Mouse (Mus musculus): ENCODE measurements around the gene Tmem169. TPM values are rescaled to one million over a fixed set of nuclear protein-coding genes. Genes with fewer than 3 reads are reported as not detected.

The Tmem169 gene
- polyA plus RNA-seq, 1 experiment from 2014 or later: 3.5 TPM

- Histone ChIP-seq H3K27ac (peak overlapping the region; percentile 93; the same call in 1 of the 2 replicates), H3K4me1 (peaks cover 15% of the 10 kb centered on the region), H3K4me3 (peak overlapping the region; percentile 47), H3K9ac (no peak overlapping the region), H3K36me3 (no peaks in the 10 kb centered on the region), H3K4me2 (peak overlapping the region; percentile 62), H3K27me3 (no peaks in the 10 kb centered on the region), H3K9me3 (no peaks in the 10 kb centered on the region)
- 37% methylated on average over 11 of the region's 11 CpGs for WGBS
- no peak for ATAC-seq (ENCODE audit: insufficient number of reproducible peaks, low FRiP score, low TSS enrichment, low read depth)
Observed at GRCm38 (mm10) chr1:72253881-72254491, 30.2 kb upstream of the Tmem169 start.

- Histone ChIP-seq H3K9me3 (no peaks in the 10 kb centered on the region), H3K4me3 (peak overlapping the region; percentile 47), H3K27me3 (no peaks in the 10 kb centered on the region), H3K27ac (peak overlapping the region; percentile 93), H3K4me1 (peaks cover 15% of the 10 kb centered on the region), H3K9ac (peak overlapping the region; percentile 33), H3K36me3 (no peaks in the 10 kb centered on the region), H3K4me2 (peak overlapping the region; percentile 62)
- WGBS: under 1% methylated on average over 35 of the region's 35 CpGs
- ATAC-seq (ENCODE audit: insufficient number of reproducible peaks, low FRiP score, low TSS enrichment, low read depth): peak; percentile 87
Observed at GRCm38 (mm10) chr1:72254545-72255061, 29.6 kb upstream of the Tmem169 start.

GRCm38 (mm10) chr1:72255062-72255853 is 28.9 kb upstream of the Tmem169 start:
- H3K27ac ChIP-seq: peak overlapping the region; percentile 93
- H3K9ac ChIP-seq: no peak overlapping the region
- H3K9me3 ChIP-seq: no peaks in the 10 kb centered on the region
- H3K4me3 ChIP-seq: peak overlapping the region; percentile 47
- peak overlapping the region; percentile 62 for H3K4me2 ChIP-seq
- ATAC-seq (ENCODE audit: insufficient number of reproducible peaks, low FRiP score, low TSS enrichment, low read depth): peak; percentile 85
- 3% methylated on average over 15 of the region's 15 CpGs for WGBS
- H3K36me3 ChIP-seq: no peaks in the 10 kb centered on the region; the same call in 1 of the 2 replicates
- peaks cover 15% of the 10 kb centered on the region for H3K4me1 ChIP-seq
- no peaks in the 10 kb centered on the region for H3K27me3 ChIP-seq

GRCm38 (mm10) chr1:72255854-72256175 is 28.4 kb upstream of the Tmem169 start:
- peaks cover 3% of the 10 kb centered on the region; the same call in 1 of the 2 replicates for H3K36me3 ChIP-seq
- H3K4me1 ChIP-seq: peaks cover 15% of the 10 kb centered on the region
- no peak for ATAC-seq (ENCODE audit: insufficient number of reproducible peaks, low FRiP score, low TSS enrichment, low read depth)
- WGBS: 29% methylated on average over 11 of the region's 11 CpGs
- no peaks in the 10 kb centered on the region for H3K27me3 ChIP-seq
- H3K4me2 ChIP-seq: peak overlapping the region; percentile 62
- no peak overlapping the region for H3K9ac ChIP-seq
- peak overlapping the region; percentile 93 for H3K27ac ChIP-seq
- no peaks in the 10 kb centered on the region for H3K9me3 ChIP-seq
- peak overlapping the region; percentile 47; the same call in 1 of the 2 replicates for H3K4me3 ChIP-seq

- Histone ChIP-seq H3K4me3 (no peak overlapping the region), H3K4me2 (no peak overlapping the region), H3K27ac (0 out of 2 replicates have a peak overlapping the region, but pooled peaks have one; percentile 93), H3K4me1 (peaks cover 15% of the 10 kb centered on the region), H3K27me3 (no peaks in the 10 kb centered on the region), H3K36me3 (peaks cover 4% of the 10 kb centered on the region), H3K9ac (no peak overlapping the region), H3K9me3 (no peaks in the 10 kb centered on the region)
- 77% methylated on average over 9 of the region's 9 CpGs for WGBS
- no peak for ATAC-seq (ENCODE audit: insufficient number of reproducible peaks, low FRiP score, low TSS enrichment, low read depth)
Observed at GRCm38 (mm10) chr1:72256381-72257256, 27.6 kb upstream of the Tmem169 start.

- Histone ChIP-seq H3K36me3 (peaks cover 35% of the 10 kb centered on the region), H3K4me1 (no peaks in the 10 kb centered on the region), H3K4me3 (no peak overlapping the region), H3K4me2 (no peak overlapping the region), H3K9me3 (no peaks in the 10 kb centered on the region), H3K27ac (no peak overlapping the region), H3K27me3 (no peaks in the 10 kb centered on the region), H3K9ac (no peak overlapping the region)
- ATAC-seq (ENCODE audit: insufficient number of reproducible peaks, low FRiP score, low TSS enrichment, low read depth): no peak
- WGBS: 89% methylated on average over 3 of the region's 3 CpGs
Observed at GRCm38 (mm10) chr1:72263099-72263498, 21.1 kb upstream of the Tmem169 start.

- ATAC-seq (ENCODE audit: insufficient number of reproducible peaks, low FRiP score, low TSS enrichment, low read depth): no peak
- no peaks in the 10 kb centered on the region for H3K4me1 ChIP-seq
- H3K36me3 ChIP-seq: peaks cover 33% of the 10 kb centered on the region
- 84% methylated on average over 3 of the region's 3 CpGs for WGBS
- no peaks in the 10 kb centered on the region for H3K27me3 ChIP-seq
- H3K27ac ChIP-seq: no peak overlapping the region
- no peaks in the 10 kb centered on the region for H3K9me3 ChIP-seq
- H3K4me2 ChIP-seq: no peak overlapping the region
- no peak overlapping the region for H3K4me3 ChIP-seq
- H3K9ac ChIP-seq: no peak overlapping the region
Observed at GRCm38 (mm10) chr1:72278085-72278484, 6.1 kb upstream of the Tmem169 start.

DNA sequence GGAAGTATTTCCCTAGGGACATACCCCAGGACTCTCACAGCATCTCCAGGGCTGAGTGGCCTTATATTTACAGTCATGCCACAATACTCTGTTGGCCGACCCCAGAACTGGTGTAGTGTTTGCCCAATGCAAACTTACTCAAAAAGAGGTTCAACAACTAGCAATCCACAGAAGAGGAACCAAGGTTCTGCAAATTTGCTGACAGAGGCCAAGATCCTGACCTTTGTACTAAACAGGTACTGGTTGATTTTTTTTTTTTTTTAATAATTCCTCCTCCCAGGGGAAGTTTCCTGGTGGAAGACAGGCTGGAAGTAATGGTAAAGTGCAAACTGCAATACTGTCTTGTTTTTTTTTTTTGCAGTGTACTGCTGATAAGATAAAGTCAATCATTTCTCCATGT is 1.6 kb upstream of the Tmem169 start:
- Histone ChIP-seq H3K36me3 (no peaks in the 10 kb centered on the region), H3K27me3 (no peaks in the 10 kb centered on the region), H3K9me3 (no peaks in the 10 kb centered on the region), H3K27ac (no peak overlapping the region), H3K4me2 (no peak overlapping the region), H3K4me3 (no peak overlapping the region), H3K4me1 (peaks cover 4% of the 10 kb centered on the region; the same call in 1 of the 2 replicates), H3K9ac (no peak overlapping the region)
- ATAC-seq (ENCODE audit: insufficient number of reproducible peaks, low FRiP score, low TSS enrichment, low read depth): no peak
- 63% methylated on average over 1 of the region's 1 CpGs for WGBS

- no peak for ATAC-seq (ENCODE audit: insufficient number of reproducible peaks, low FRiP score, low TSS enrichment, low read depth)
- Histone ChIP-seq H3K4me3 (peak overlapping the region; percentile 67), H3K9me3 (no peaks in the 10 kb centered on the region), H3K27me3 (no peaks in the 10 kb centered on the region), H3K4me1 (peaks cover 4% of the 10 kb centered on the region; the same call in 1 of the 2 replicates), H3K27ac (peak overlapping the region; percentile 54; the same call in 1 of the 2 replicates), H3K4me2 (peak overlapping the region; percentile 94), H3K9ac (peak overlapping the region; percentile 26; the same call in 1 of the 2 replicates), H3K36me3 (no peaks in the 10 kb centered on the region)
- 1% methylated on average over 5 of the region's 5 CpGs for WGBS
Observed at GRCm38 (mm10) chr1:72284539-72284938, 370 bp downstream of the Tmem169 start.

- Histone ChIP-seq H3K27me3 (no peaks in the 10 kb centered on the region), H3K36me3 (no peaks in the 10 kb centered on the region), H3K9me3 (no peaks in the 10 kb centered on the region), H3K4me3 (no peak overlapping the region), H3K27ac (no peak overlapping the region), H3K9ac (no peak overlapping the region), H3K4me1 (peaks cover 4% of the 10 kb centered on the region; the same call in 1 of the 2 replicates), H3K4me2 (no peak overlapping the region)
- ATAC-seq (ENCODE audit: insufficient number of reproducible peaks, low FRiP score, low TSS enrichment, low read depth): no peak
- 48% methylated on average over 5 of the region's 5 CpGs for WGBS
Observed at GRCm38 (mm10) chr1:72286904-72287303, 2.7 kb downstream of the Tmem169 start.

DNA sequence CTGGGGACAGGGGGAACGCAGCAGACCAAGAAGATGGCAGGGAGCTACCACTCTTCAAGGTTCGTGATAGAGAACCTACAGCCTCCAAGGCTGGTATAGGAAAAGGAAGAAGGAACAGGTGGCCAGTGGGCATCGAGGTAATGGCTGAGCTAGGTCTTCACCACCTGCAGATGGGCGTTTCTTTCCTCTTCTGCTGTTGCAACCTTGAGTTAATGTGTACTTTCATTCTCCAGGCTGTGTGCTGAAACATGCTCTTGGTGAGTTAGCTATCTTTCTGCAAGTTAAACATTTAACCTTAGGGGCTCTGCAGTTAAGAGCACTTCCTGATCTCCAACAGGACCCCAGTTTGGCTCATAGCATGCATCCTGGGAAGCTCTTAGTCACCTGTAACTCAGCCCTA is 3.7 kb downstream of the Tmem169 start:
- WGBS: 82% methylated on average over 4 of the region's 4 CpGs
- Histone ChIP-seq H3K4me1 (peaks cover 4% of the 10 kb centered on the region; the same call in 1 of the 2 replicates), H3K4me3 (no peak overlapping the region), H3K27ac (no peak overlapping the region), H3K9ac (no peak overlapping the region), H3K36me3 (no peaks in the 10 kb centered on the region), H3K4me2 (no peak overlapping the region), H3K27me3 (no peaks in the 10 kb centered on the region), H3K9me3 (no peaks in the 10 kb centered on the region)
- no peak for ATAC-seq (ENCODE audit: insufficient number of reproducible peaks, low FRiP score, low TSS enrichment, low read depth)
